15 mouse cellular contexts compared by ENCODE assay signal in the genomic region with DNA sequence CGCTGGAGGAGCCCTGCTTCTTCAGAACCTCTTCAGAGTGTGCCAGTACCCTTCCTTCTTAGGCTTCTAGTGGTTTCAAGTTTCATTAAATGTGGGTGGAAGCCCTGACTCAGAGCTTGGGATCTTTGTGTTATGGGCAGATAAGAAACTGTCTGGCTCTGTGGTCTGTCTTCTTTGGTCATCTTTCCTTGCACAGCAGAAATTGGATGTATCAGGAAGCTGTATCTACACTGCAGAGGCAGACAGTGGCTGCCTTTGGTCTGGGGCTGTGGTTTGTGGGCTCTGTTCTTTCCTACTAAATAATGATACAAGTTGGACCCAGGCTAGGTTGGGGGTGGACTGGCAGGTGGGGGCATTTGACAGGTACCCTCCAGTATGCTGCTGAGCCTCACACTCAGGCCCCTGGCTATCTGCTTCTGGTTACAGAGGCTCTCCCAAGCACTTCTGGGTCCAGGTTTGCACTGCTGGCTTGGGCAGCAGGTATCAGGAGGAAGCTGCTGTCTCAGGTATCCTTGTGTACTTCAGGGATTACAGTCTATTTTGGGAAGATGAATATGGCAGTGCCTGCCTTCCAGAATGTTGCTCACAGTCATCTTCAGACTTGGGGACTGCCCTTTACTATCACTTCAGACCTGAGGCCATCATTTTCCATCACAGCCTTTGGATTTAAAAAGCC. TPM values are rescaled to one million over a fixed set of nuclear protein-coding genes. Genes with fewer than 3 reads are reported as not detected.
DNase-seq lines count a peak whose midpoint lies in the region; ATAC-seq and TF ChIP-seq lines count a peak whose summit lies in the region.
"Had no signal": no experiment of that assay in that cellular context is flagged by ENCODE, and none has a peak within 500 bp of the region (broad histone marks: within the 10 kb centered on the region; RNA-seq: fewer than 3 reads in every experiment).

No protein-coding gene starts in this region.

- H3K27me3 ChIP-seq in heart, embryonic 13.5 days (replicated peaks), result no peaks in the 10 kb centered on the region
- H3K27me3 ChIP-seq in limb, embryonic 10.5 days (ENCODE audit: low read depth, poor library complexity, severe bottlenecking), result no peaks in the 10 kb centered on the region
- H3K27me3 ChIP-seq: hindbrain, embryonic 12.5 days had no signal

- DNase-seq in heart, postnatal 4 days, result no peak
- peak; percentile 75 for DNase-seq in MN1 (ENCODE audit: low spot score)
- no peak for DNase-seq in limb, embryonic 10.5 days (ENCODE audit: low spot score)
- DNase-seq in thymus, adult 18-20 months, result no peak
- DNase-seq: adrenal gland, postnatal 36 days; cerebellum, adult 2 months; kidney, adult 11 months; kidney, postnatal 25 days; right cerebral cortex, postnatal 4 days; thymus, postnatal 4 days had no signal

- H3K9ac ChIP-seq in heart, embryonic 13.5 days, result peak overlapping the region; percentile 51; the same call in 1 of the 2 replicates
- H3K9ac ChIP-seq: hindbrain, embryonic 12.5 days had no signal

- WGBS in heart, embryonic 13.5 days, result 55% methylated on average over 1 of the region's 1 CpGs
- 74% methylated on average over 1 of the region's 1 CpGs for WGBS in limb, embryonic 10.5 days

- H3K27ac ChIP-seq in heart, embryonic 13.5 days (replicated peaks), result peak overlapping the region; percentile 49
- H3K27ac ChIP-seq in embryonic fibroblast, embryonic 13.5 days (ENCODE audit: insufficient read depth, low read length), result 0 out of 2 replicates have a peak overlapping the region, but pooled peaks have one; percentile 8
- no peak overlapping the region for H3K27ac ChIP-seq in limb, embryonic 10.5 days
- H3K27ac ChIP-seq: hindbrain, embryonic 12.5 days had no signal

- H3K4me2 ChIP-seq in heart, embryonic 13.5 days, result no peak overlapping the region
- H3K4me2 ChIP-seq: hindbrain, embryonic 12.5 days had no signal

- TF ChIP-seq POLR2A in embryonic fibroblast, embryonic 13.5 days (IDR thresholded peaks at IDR 0.05; ENCODE audit: low read depth, low read length), result no peak

- peaks cover 35% of the 10 kb centered on the region for H3K36me3 ChIP-seq in heart, embryonic 13.5 days
- H3K36me3 ChIP-seq in limb, embryonic 10.5 days, result peaks cover 60% of the 10 kb centered on the region

- peaks cover 69% of the 10 kb centered on the region for H3K4me1 ChIP-seq in heart, embryonic 13.5 days
- H3K4me1 ChIP-seq in embryonic fibroblast, embryonic 13.5 days (ENCODE audit: control insufficient read depth, insufficient read depth, low read length), result peaks cover 13% of the 10 kb centered on the region
- peaks cover 21% of the 10 kb centered on the region for H3K4me1 ChIP-seq in limb, embryonic 10.5 days

- no peaks in the 10 kb centered on the region for H3K9me3 ChIP-seq in heart, embryonic 13.5 days
- no peaks in the 10 kb centered on the region for H3K9me3 ChIP-seq in limb, embryonic 10.5 days (replicated peaks)
- H3K9me3 ChIP-seq: hindbrain, embryonic 12.5 days had no signal

- H3K4me3 ChIP-seq in heart, embryonic 13.5 days, result no peak overlapping the region
- no peak overlapping the region for H3K4me3 ChIP-seq in embryonic fibroblast, embryonic 13.5 days (ENCODE audit: insufficient read depth, low read length)
- no peak overlapping the region for H3K4me3 ChIP-seq in limb, embryonic 10.5 days
- H3K4me3 ChIP-seq: hindbrain, embryonic 12.5 days had no signal

- no peak for TF ChIP-seq CTCF in embryonic fibroblast, embryonic 13.5 days (IDR thresholded peaks at IDR 0.05; ENCODE audit: borderline replicate concordance, insufficient read depth, low read length)

- ATAC-seq in heart, embryonic 13.5 days (ENCODE audit: extremely low read depth, insufficient number of reproducible peaks, low FRiP score, low TSS enrichment), result no peak
- peak; percentile 76 for ATAC-seq in megakaryocyte progenitor cell, adult 5-6 weeks (replicated peaks; ENCODE audit: poor library complexity)

RNA-seq across cellular contexts. Expression of a gene that starts 6.4 kb away (rescaled TPM):
- 23.1 and 30.4 TPM in 2 replicates for polyA plus RNA-seq in heart, embryonic 13.5 days (2015; fragmentation: Nextera tagmentation; extraction: Ambion mirVana)
- 10 to 100 TPM in 1 of 2 experiments, 1 to 10 TPM in 1; 9.1 to 10.3 TPM for total RNA-seq in heart, postnatal 4 days (2021)
- polyA plus RNA-seq in embryonic fibroblast, embryonic 13.5 days (2011; ENCODE audit: insufficient read length, low read depth, missing spikeins), result 32.1 and 38.9 TPM in 2 replicates
- total RNA-seq in megakaryocyte progenitor cell, adult 5-6 weeks (2015), result 7.5 and 9.0 TPM in 2 replicates
- total RNA-seq in megakaryocyte progenitor cell, adult 5-6 weeks (2017), result 21.8 and 41.2 TPM in 2 replicates
- 55.4 and 60.0 TPM in 2 replicates for polyA plus RNA-seq in limb, embryonic 10.5 days (2016; fragmentation: Nextera tagmentation; extraction: Ambion mirVana)

RNA-seq across cellular contexts. Expression of a gene that starts 11.3 kb away (rescaled TPM):
- polyA plus RNA-seq in heart, embryonic 13.5 days (2015; fragmentation: Nextera tagmentation; extraction: Ambion mirVana), result 0.12 and 0.31 TPM in 2 replicates
- total RNA-seq in heart, postnatal 4 days (2021), result not detected
- polyA plus RNA-seq in embryonic fibroblast, embryonic 13.5 days (2011; ENCODE audit: insufficient read length, low read depth, missing spikeins), result 0.53 and 3.5 TPM in 2 replicates
- total RNA-seq in megakaryocyte progenitor cell, adult 5-6 weeks (2015), result not detected in 2 replicates
- not detected in 2 replicates for total RNA-seq in megakaryocyte progenitor cell, adult 5-6 weeks (2017)
- polyA plus RNA-seq in limb, embryonic 10.5 days (2016; fragmentation: Nextera tagmentation; extraction: Ambion mirVana), result 0.20 TPM in 1 of 2 replicates, not detected in the other
- total RNA-seq: adrenal gland, postnatal 36 days had no signal
- polyA plus RNA-seq: stomach, embryonic 14.5 days had no signal

RNA-seq across cellular contexts. Expression of a gene that starts 48.5 kb away (rescaled TPM):
- 16.1 and 17.3 TPM in 2 replicates for polyA plus RNA-seq in heart, embryonic 13.5 days (2015; fragmentation: Nextera tagmentation; extraction: Ambion mirVana)
- total RNA-seq in heart, postnatal 4 days (2021), result 10 to 100 TPM; 21.5 to 24.5 TPM
- polyA plus RNA-seq in embryonic fibroblast, embryonic 13.5 days (2011; ENCODE audit: insufficient read length, low read depth, missing spikeins), result 125 and 185 TPM in 2 replicates
- total RNA-seq in megakaryocyte progenitor cell, adult 5-6 weeks (2015), result 46.4 and 57.5 TPM in 2 replicates
- 25.8 and 31.7 TPM in 2 replicates for total RNA-seq in megakaryocyte progenitor cell, adult 5-6 weeks (2017)
- 16.8 and 19.3 TPM in 2 replicates for polyA plus RNA-seq in limb, embryonic 10.5 days (2016; fragmentation: Nextera tagmentation; extraction: Ambion mirVana)
